Mouse (Mus musculus) skeletal muscle tissue, adult 2 months (tissue): ENCODE results near the gene Slc25a36.

ENCODE experiments used
- DNase-seq: peaks from one replicate; pipeline ENCODE4 v3.0.0-alpha.2; 2012; ENCODE audit warnings: low read depth, low spot score

The Slc25a36 gene

DNA sequence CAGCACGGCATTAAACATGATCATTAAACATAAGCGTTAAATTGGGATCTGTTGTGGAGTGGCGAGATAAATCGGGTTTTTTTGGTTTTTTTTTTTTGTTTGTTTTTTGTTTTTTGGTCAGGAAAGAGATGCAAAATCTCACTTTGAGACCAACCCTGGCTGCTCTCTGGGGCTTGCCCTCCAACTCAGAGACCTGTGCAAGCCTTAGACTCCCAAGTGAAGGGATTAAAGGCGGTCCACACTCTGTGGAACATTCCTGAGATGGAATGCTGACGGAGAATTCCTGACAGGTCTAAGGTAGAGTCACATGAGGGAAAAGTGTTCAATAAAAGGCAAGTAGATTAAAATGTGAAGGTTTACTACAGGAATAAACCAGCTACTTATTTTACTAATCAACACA is 549 bp upstream of the Slc25a36 start:
- no peak for DNase-seq

GRCm38 (mm10) chr9:97106481-97107160 is 4.3 kb downstream of the Slc25a36 start:
- no peak for DNase-seq

DNA sequence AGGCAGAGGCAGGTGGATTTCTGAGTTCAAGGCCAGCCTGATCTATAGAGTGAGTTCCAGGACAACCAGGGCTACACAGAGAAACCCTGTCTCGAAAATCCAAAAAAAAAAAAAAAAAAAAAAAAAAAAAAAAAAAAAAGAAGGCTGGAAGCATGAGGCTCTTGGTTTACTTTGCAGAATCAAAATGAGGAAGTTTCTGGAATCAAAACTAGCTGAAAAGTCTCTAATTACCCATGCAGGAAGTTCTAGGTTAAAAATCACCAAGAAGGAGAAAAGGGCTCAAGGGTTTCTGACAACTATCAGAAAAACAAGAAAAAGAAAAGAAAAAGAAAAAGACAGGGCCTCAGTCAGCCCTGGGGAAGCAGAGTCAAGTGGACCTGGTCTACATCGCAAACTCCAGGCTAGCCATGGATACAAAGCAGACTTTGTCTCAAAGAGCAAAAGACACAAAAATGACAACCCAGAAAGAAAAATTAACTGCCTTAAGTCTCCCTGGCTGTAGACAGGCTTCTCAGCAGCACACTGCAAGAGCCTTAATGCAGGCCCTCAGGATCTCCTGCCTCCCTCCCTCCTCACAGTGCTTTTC is 5.5 kb downstream of the Slc25a36 start:
- DNase-seq: no peak

GRCm38 (mm10) chr9:97103376-97104061 is 7.4 kb downstream of the Slc25a36 start:
- DNase-seq: no peak

- no peak for DNase-seq
These were observed 12.0 kb downstream of the Slc25a36 start for GRCm38 (mm10) chr9:97098985-97099384.

- no peak for DNase-seq
These were observed 14.8 kb downstream of the Slc25a36 start for GRCm38 (mm10) chr9:97096180-97096579.

DNA sequence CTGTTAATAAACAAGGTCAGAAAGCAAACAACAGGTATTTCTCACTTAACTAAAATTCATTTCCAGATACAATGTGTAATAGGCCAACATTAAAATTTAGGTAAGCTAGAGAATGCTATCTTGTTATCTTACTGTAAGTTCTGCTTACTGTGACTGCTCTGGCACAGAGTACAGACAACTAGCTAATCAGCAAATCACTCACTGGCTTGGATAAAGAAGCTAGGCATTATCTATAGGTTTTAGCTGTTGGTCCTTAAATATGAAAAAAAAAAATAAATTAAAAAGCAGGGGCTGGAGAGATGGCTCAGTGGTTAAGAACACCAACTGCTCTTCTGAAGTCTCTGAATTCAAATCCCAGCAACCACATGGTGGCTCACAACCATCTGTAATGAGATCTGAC is 23.1 kb downstream of the Slc25a36 start:
- no peak for DNase-seq

DNA sequence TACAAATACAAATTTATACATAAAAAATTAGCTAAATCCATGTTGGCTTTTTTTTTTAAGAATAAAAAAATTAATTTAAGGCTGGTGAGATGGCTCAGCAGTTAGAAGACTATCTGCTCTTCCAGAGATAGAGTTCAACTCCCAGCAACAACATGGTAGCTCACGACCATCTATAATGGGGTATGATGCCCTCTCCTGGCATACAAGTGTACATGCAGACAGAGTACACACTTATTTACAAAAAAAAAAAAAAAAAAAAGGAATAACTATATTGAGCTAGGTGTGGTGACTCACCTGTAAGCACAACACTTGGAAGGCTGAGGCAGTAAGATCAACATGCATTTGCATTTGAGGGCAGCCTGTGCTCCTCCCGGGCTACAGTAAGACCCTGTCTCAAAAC is 26.3 kb downstream of the Slc25a36 start:
- DNase-seq: no peak

DNA sequence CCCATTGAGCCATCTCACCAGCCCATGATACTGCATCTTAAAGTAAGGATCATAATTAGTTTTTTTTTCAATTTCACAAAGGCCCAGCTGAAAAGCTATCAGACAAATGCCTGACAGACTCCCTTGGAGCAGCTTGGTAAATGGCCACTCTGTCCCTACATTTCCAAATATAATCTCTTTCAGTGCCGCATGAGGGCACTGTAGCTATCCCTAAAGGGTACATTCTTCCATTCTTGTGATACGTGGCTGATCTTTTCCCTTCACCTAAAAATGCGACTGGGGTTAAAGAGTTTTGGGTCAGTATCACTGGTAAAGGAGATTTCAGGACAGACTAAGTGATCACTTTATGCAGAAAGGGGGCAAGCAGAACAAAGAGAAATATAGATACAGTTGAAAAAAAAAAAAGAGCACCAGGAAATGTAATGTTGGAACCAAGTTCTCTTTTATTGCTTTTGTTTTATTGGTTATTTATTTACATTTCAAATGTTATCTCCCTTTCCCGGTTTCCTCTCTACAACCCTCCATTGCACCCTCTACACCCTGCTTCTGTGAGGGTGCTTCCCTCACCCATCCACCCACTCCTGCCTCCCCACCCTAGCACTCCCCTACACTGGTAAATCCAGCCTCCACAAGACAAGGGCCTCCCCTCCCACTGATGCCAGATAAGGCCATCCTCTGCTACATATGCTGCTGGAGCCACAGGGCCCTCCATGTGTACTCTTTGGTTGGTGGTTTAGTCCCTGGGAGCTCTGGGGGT is 29.7 kb downstream of the Slc25a36 start:
- no peak for DNase-seq

DNA sequence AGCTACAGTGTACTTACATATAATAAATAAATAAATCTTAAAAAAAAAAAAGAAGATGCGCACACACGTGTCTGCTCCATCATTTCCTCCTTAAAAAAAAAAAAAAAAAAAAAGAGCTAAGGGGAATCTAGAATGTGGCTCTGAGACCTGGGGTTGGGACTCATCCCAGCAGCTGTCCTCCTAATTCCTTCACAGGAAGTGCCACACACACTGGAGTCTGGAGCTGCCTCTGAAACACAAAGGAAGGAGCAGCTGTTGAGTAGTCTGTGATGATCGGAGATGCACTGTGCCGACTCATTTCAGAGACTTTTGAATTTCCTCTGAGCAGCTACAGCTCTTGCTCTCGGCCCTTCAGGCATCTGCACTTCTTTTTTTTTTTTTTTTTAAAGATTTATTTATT is 41.0 kb downstream of the Slc25a36 start:
- DNase-seq: no peak

GRCm38 (mm10) chr9:97069466-97069865 is 41.5 kb downstream of the Slc25a36 start:
- no peak for DNase-seq

DNA sequence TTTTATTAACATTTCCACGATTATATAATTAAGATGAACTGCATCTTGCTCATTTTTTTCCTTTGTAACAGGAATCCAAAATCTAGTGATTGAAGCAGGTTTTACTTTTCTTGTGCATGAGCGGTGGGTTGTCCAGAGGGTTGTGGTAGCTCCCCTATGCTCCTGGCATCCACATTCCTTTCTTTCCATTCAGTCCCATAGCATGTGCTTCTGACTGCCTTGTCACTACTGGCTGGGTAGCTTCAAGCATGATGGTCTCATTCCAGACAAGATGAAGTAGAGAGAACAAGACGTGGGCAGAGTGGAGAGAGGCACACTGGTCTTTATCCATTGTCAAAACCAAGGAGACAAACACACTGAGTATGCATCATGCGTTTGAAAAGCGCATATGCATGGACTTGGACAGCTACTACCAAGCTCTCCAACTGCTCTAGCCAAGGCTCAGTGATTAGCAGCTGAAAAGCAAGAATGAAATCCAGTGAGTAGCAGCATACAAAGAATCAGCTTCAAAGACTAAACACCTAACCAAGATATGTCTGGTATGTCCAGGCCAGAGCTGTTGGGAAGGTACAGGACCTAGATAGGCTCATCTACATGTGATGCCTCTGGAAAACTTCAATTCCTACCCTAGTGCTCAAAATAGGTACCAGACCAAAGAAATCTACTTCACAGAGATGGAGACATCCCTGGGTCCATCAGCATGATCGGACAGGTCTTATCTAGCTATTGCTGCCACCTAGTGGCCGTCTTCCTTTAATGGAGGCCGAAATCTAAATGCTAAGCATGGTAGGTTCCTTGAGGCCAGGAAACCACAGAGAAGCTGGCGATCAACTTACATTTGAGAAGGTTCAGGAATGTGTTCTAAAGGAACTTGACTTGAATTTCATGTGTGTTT is 42.5 kb downstream of the Slc25a36 start:
- peak; percentile 78 for DNase-seq

DNA sequence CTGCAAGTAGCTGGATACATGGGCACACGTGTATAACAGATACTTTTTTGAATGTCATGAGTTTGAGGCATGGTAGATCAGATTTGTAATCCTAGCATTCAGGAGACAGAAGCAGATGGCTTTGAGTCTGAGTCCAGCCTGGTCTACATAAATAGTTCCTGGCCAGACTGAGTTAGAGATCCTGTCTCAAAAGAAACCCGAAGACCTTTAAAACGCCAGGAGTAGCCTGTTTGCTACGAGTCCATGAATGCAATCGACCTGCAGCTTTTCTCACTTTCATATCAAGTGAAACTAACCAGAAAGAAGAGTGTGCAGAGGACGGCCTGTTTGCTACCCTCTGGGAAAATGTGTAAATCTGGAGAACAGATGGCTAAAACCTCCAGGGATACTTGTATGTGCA is 43.2 kb downstream of the Slc25a36 start:
- no peak for DNase-seq

DNA sequence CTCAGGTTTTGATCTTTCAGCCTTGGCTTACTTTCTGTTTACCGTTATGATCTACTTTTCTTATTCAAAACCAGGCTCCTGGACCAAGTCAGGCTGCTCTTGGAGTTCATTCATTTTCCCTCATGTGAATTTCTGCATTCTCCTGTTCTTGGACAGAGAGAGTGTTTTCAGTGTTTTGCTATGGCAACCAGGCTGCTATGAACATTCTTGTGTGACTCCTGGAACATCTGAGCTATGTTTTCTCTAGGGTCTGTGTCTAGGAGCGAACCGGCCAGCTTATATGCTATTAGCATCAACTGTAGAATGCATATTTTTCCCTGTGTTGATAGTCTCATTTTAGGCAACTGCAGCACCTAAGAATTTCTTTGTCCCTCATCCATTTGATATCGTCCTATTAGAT is 45.1 kb downstream of the Slc25a36 start:
- peak; percentile 37 for DNase-seq

DNA sequence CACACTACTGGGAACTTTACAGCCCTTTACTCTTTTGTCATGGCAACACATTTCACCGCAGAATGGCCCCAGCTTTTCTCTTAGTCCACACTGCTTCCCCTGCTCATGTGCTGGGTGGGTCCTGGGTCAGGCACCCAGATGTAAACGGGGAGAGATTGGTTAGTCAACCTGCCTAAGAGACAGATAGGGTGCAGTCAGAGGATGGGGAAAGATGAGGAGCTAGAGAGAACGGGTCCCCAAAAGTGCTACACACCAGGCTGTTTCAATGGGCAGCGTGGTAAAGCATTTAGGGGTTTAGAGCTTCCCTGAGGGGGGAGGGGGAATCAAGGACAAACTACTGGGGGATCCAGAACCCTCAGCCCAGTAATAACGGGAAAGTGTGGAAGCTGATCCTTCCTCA is 45.7 kb downstream of the Slc25a36 start:
- no peak for DNase-seq

DNA sequence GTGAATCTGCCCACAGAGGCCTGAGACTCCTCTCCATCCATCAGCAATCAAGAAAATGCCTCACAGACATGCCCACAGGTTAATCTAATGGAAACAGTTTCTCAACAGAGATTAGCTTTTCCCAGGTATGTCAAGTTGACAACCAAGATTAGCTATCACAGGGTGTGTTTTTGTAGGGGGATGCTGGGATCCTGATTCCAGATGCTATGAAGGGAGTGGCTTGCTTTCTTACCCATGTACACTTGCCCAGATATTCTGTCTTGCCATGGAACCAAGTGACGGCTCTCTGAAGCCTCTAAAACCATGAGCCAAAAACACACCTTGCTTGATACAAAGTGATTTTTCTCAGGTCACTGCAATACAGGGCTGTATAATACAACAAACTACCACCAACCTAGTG is 46.8 kb downstream of the Slc25a36 start:
- DNase-seq: no peak

DNA sequence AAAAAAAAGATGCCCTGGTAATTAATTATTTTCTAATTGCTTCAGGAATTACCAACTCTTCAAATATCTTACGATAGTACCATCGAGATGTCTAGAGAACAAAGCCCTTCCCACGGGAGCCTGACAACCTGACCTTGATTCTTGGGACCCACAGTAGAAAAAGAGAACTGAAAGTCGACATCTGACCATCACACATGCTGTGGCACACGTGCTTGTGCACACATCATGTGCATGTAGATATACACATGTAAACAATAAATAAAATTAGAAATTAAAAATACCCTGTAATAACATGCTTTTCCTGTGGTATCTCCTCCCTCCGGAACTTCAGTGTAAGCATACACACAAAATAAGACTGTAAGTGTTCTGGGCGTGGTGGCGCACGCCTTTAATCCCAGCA is 49.3 kb downstream of the Slc25a36 start:
- DNase-seq: no peak

DNA sequence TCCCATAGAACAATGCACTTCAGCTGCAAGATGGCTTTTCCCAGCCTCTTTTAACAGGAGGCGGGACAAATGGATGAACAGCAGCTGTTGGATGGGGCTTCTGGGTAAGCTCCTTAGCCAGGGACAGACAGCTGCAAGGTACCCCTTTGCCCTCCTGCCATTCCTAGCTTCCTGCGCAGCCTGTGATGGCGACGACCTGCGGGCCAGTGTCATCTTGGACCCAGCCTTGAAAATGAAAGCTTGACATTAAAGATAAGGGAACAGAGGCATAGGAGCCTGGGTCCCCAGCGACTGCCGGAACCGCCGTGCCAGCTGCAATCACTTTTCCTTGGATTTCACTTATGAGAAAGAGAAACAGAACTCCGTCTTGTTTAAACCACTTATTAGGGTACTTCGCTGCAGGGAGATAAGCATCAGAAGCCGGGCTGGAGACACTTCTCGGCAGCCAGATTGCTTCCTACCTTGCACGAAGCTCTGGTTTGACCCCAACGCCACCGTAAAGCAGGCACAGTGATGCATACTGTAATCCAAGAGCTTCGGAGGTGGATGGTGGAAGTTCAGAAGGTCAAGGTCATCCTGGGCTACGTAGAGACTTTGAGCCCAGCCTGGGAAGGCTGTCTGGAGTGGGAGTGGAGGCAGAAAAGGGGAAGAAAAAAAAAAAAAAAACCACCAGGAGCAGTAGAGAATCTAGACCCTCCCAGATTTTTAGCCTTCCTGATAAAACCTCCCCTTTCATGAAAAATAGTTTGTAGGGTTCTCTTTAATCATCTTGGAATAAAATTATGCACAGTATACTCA is 54.2 kb downstream of the Slc25a36 start:
- DNase-seq: no peak

- DNase-seq: no peak
These were observed 55.1 kb downstream of the Slc25a36 start for GRCm38 (mm10) chr9:97055906-97056305.

GRCm38 (mm10) chr9:97051176-97051575 is 59.8 kb downstream of the Slc25a36 start:
- no peak for DNase-seq

DNA sequence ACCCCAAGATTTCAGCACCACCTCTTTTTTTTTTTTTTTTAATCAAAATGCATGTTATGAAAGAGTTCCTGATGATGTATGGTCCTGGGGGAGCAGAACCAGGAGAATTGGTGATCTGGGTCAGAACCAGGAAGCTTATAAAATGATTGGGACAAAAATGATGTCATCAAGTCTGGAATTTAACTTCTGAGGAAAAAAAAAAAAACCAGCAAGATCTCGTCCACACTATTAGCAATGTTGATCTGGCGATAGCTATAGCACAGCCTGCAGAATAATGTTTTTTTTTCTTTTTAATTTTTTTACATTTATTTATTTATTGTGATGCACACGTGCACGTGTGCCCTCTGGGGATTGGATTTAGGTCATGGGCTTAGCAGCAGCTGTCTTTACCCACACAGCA is 64.7 kb downstream of the Slc25a36 start:
- no peak for DNase-seq
